Mouse (Mus musculus): ENCODE results near the gene Brd1. TPM values are rescaled to one million over a fixed set of nuclear protein-coding genes. Genes with fewer than 3 reads are reported as not detected.
A peak's percentile ranks its signal among the peaks of the same experiment; 100 is the strongest.
"Not testable (repeated sequence)": the region's sequence is repeated elsewhere in the genome, so short reads cannot be mapped to it uniquely, and the experiment has no call there.

Gene Brd1
- polyA plus RNA-seq, 1 experiment from 2014 or later = 15.3 TPM

- H3K27me3 ChIP-seq (ENCODE audit: control insufficient read depth, insufficient read depth, low read length) = no peaks in the 10 kb centered on the region
- no peaks in the 10 kb centered on the region for H3K9me3 ChIP-seq (ENCODE audit: control insufficient read depth, low read length)
- no peak overlapping the region for H3K4me3 ChIP-seq (ENCODE audit: control insufficient read depth in 1 of 2, insufficient read depth in 1 of 2, low read depth in 1 of 2, low read length in 2 of 2)
- ATAC-seq (ENCODE audit: insufficient number of reproducible peaks, insufficient read depth, low FRiP score, low read depth) = no peak
- H3K36me3 ChIP-seq (ENCODE audit: control insufficient read depth, insufficient read depth, low read length) = no peaks in the 10 kb centered on the region
- H3K9ac ChIP-seq (ENCODE audit: low read length) = no peak overlapping the region
- H3K4me1 ChIP-seq (ENCODE audit: control insufficient read depth in 2 of 2, insufficient read depth in 2 of 2, low read length in 2 of 2) = 0 out of 4 replicates have a peak, but pooled peaks cover 0 to 1% of the 10 kb centered on the region in 2 experiments
- no peak overlapping the region for H3K4me2 ChIP-seq (ENCODE audit: low read length)
- 78% methylated on average over 3 of the region's 3 CpGs for WGBS
- no peak overlapping the region for H3K27ac ChIP-seq (replicated peaks in 1 of 2; ENCODE audit: control insufficient read depth in 1 of 2, insufficient read depth in 1 of 2, low read depth in 2 of 2, low read length in 2 of 2)
Measured at GRCm38 (mm10) chr15:88745347-88745746, 11.3 kb upstream of the Brd1 start.

GRCm38 (mm10) chr15:88743371-88743770, 9.3 kb upstream of the Brd1 start:
- H3K36me3 ChIP-seq (ENCODE audit: control insufficient read depth, insufficient read depth, low read length); H3K4me3 ChIP-seq (ENCODE audit: control insufficient read depth in 1 of 2, insufficient read depth in 1 of 2, low read depth in 1 of 2, low read length in 2 of 2); ATAC-seq (ENCODE audit: insufficient number of reproducible peaks, insufficient read depth, low FRiP score, low read depth); H3K9me3 ChIP-seq (ENCODE audit: control insufficient read depth, low read length); H3K4me2 ChIP-seq (ENCODE audit: low read length); H3K9ac ChIP-seq (ENCODE audit: low read length); H3K4me1 ChIP-seq (ENCODE audit: control insufficient read depth in 2 of 2, insufficient read depth in 2 of 2, low read length in 2 of 2); H3K27me3 ChIP-seq (ENCODE audit: control insufficient read depth, insufficient read depth, low read length); H3K27ac ChIP-seq (replicated peaks in 1 of 2; ENCODE audit: control insufficient read depth in 1 of 2, insufficient read depth in 1 of 2, low read depth in 2 of 2, low read length in 2 of 2): not testable (repeated sequence)
- 81% methylated on average over 5 of the region's 5 CpGs for WGBS

- Histone ChIP-seq H3K9ac (ENCODE audit: low read length) (no peak overlapping the region), H3K4me2 (ENCODE audit: low read length) (no peak overlapping the region), H3K27ac (replicated peaks in 1 of 2; ENCODE audit: control insufficient read depth in 1 of 2, insufficient read depth in 1 of 2, low read depth in 2 of 2, low read length in 2 of 2) (no peak overlapping the region), H3K4me1 (ENCODE audit: control insufficient read depth in 2 of 2, insufficient read depth in 2 of 2, low read length in 2 of 2) (no peaks in the 10 kb centered on the region), H3K4me3 (ENCODE audit: control insufficient read depth in 1 of 2, insufficient read depth in 1 of 2, low read depth in 1 of 2, low read length in 2 of 2) (no peak overlapping the region), H3K9me3 (ENCODE audit: control insufficient read depth, low read length) (no peaks in the 10 kb centered on the region), H3K27me3 (ENCODE audit: control insufficient read depth, insufficient read depth, low read length) (no peaks in the 10 kb centered on the region), H3K36me3 (ENCODE audit: control insufficient read depth, insufficient read depth, low read length) (no peaks in the 10 kb centered on the region)
- ATAC-seq (ENCODE audit: insufficient number of reproducible peaks, insufficient read depth, low FRiP score, low read depth) = no peak
- 66% methylated on average over 6 of the region's 6 CpGs for WGBS
Measured at GRCm38 (mm10) chr15:88741366-88741765, 7.3 kb upstream of the Brd1 start.

GRCm38 (mm10) chr15:88738466-88738865, 4.4 kb upstream of the Brd1 start:
- Histone ChIP-seq H3K9ac (ENCODE audit: low read length) (no peak overlapping the region), H3K9me3 (ENCODE audit: control insufficient read depth, low read length) (no peaks in the 10 kb centered on the region), H3K36me3 (ENCODE audit: control insufficient read depth, insufficient read depth, low read length) (no peaks in the 10 kb centered on the region), H3K4me3 (ENCODE audit: control insufficient read depth in 1 of 2, insufficient read depth in 1 of 2, low read depth in 1 of 2, low read length in 2 of 2) (no peak overlapping the region), H3K4me1 (ENCODE audit: control insufficient read depth in 2 of 2, insufficient read depth in 2 of 2, low read length in 2 of 2) (peaks cover 2 to 4% of the 10 kb centered on the region in 2 experiments; a peak in 2 of 4 replicates), H3K27ac (replicated peaks in 1 of 2; ENCODE audit: control insufficient read depth in 1 of 2, insufficient read depth in 1 of 2, low read depth in 2 of 2, low read length in 2 of 2) (no peak overlapping the region), H3K4me2 (ENCODE audit: low read length) (no peak overlapping the region), H3K27me3 (ENCODE audit: control insufficient read depth, insufficient read depth, low read length) (no peaks in the 10 kb centered on the region)
- 74% methylated on average over 2 of the region's 2 CpGs for WGBS
- ATAC-seq (ENCODE audit: insufficient number of reproducible peaks, insufficient read depth, low FRiP score, low read depth) = no peak

GRCm38 (mm10) chr15:88736166-88736565, 2.1 kb upstream of the Brd1 start:
- Histone ChIP-seq H3K9ac (ENCODE audit: low read length) (no peak overlapping the region), H3K9me3 (ENCODE audit: control insufficient read depth, low read length) (no peaks in the 10 kb centered on the region), H3K27me3 (ENCODE audit: control insufficient read depth, insufficient read depth, low read length) (no peaks in the 10 kb centered on the region), H3K4me3 (ENCODE audit: control insufficient read depth in 1 of 2, insufficient read depth in 1 of 2, low read depth in 1 of 2, low read length in 2 of 2) (no peak overlapping the region), H3K27ac (replicated peaks in 1 of 2; ENCODE audit: control insufficient read depth in 1 of 2, insufficient read depth in 1 of 2, low read depth in 2 of 2, low read length in 2 of 2) (no peak overlapping the region), H3K36me3 (ENCODE audit: control insufficient read depth, insufficient read depth, low read length) (no peaks in the 10 kb centered on the region), H3K4me1 (ENCODE audit: control insufficient read depth in 2 of 2, insufficient read depth in 2 of 2, low read length in 2 of 2) (peaks cover 9 to 21% of the 10 kb centered on the region in 2 experiments), H3K4me2 (ENCODE audit: low read length) (no peak overlapping the region)
- 59% methylated on average over 4 of the region's 4 CpGs for WGBS
- ATAC-seq (ENCODE audit: insufficient number of reproducible peaks, insufficient read depth, low FRiP score, low read depth) = no peak

GRCm38 (mm10) chr15:88733041-88733751, 837 bp downstream of the Brd1 start:
- H3K9me3 ChIP-seq (ENCODE audit: control insufficient read depth, low read length) = no peaks in the 10 kb centered on the region
- peak overlapping the region; percentile 94 for H3K4me2 ChIP-seq (ENCODE audit: low read length)
- H3K4me3 ChIP-seq (ENCODE audit: control insufficient read depth in 1 of 2, insufficient read depth in 1 of 2, low read depth in 1 of 2, low read length in 2 of 2) = peak overlapping the region; percentile 82 to 100
- H3K9ac ChIP-seq (ENCODE audit: low read length) = peak overlapping the region; percentile 99
- 0% methylated on average over 72 of the region's 86 CpGs for WGBS
- peak overlapping the region; percentile 54 to 91 for H3K27ac ChIP-seq (replicated peaks in 1 of 2; ENCODE audit: control insufficient read depth in 1 of 2, insufficient read depth in 1 of 2, low read depth in 2 of 2, low read length in 2 of 2)
- no peaks in the 10 kb centered on the region for H3K27me3 ChIP-seq (ENCODE audit: control insufficient read depth, insufficient read depth, low read length)
- H3K36me3 ChIP-seq (ENCODE audit: control insufficient read depth, insufficient read depth, low read length) = peaks cover 25% of the 10 kb centered on the region
- peaks cover 12 to 28% of the 10 kb centered on the region in 2 experiments for H3K4me1 ChIP-seq (ENCODE audit: control insufficient read depth in 2 of 2, insufficient read depth in 2 of 2, low read length in 2 of 2)
- peak; percentile 62 for ATAC-seq (ENCODE audit: insufficient number of reproducible peaks, insufficient read depth, low FRiP score, low read depth)

GRCm38 (mm10) chr15:88732405-88733020, 1.5 kb downstream of the Brd1 start:
- WGBS = 19% methylated on average over 15 of the region's 15 CpGs
- H3K9ac ChIP-seq (ENCODE audit: low read length) = peak overlapping the region; percentile 99
- peak overlapping the region; percentile 82 to 100 for H3K4me3 ChIP-seq (ENCODE audit: control insufficient read depth in 1 of 2, insufficient read depth in 1 of 2, low read depth in 1 of 2, low read length in 2 of 2)
- peak overlapping the region in 1 of 2 experiments; percentile 91; a peak in 2 of 4 replicates for H3K27ac ChIP-seq (replicated peaks in 1 of 2; ENCODE audit: control insufficient read depth in 1 of 2, insufficient read depth in 1 of 2, low read depth in 2 of 2, low read length in 2 of 2)
- peaks cover 12 to 28% of the 10 kb centered on the region in 2 experiments for H3K4me1 ChIP-seq (ENCODE audit: control insufficient read depth in 2 of 2, insufficient read depth in 2 of 2, low read length in 2 of 2)
- H3K27me3 ChIP-seq (ENCODE audit: control insufficient read depth, insufficient read depth, low read length) = no peaks in the 10 kb centered on the region
- no peak for ATAC-seq (ENCODE audit: insufficient number of reproducible peaks, insufficient read depth, low FRiP score, low read depth)
- peak overlapping the region; percentile 94 for H3K4me2 ChIP-seq (ENCODE audit: low read length)
- no peaks in the 10 kb centered on the region for H3K9me3 ChIP-seq (ENCODE audit: control insufficient read depth, low read length)
- H3K36me3 ChIP-seq (ENCODE audit: control insufficient read depth, insufficient read depth, low read length) = peaks cover 29% of the 10 kb centered on the region
